Mouse (Mus musculus): Measurements from ENCODE around the gene Tbc1d17.

DNA sequence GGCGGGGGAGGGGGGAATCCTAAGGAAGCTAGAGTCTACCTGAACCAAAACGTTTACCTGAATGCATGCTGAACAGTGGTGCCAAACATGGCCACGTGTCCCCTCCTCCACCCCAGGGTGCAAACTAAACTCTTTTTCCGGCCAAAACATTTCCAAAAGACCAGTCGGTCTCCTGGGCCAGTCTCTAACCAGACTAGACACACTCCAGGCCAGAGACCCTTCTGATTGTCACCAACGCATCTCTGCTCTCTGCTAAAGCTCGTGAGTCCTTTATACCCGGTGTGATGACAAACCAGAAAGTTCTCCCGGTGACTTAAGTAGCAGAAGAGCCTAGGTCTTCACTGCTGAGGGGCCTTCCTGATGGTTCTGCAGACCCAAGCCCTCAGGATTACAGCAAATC is 18.9 kb upstream of the Tbc1d17 start:
- TF ChIP-seq GATA1 (IDR thresholded peaks at IDR 0.05; ENCODE audit: borderline replicate concordance, low read length) (no peak), FLI1 (IDR thresholded peaks at IDR 0.05; ENCODE audit: low read length) (no peak)

Data from megakaryocyte, embryonic 14.5 days (primary cell).